Mouse (Mus musculus): ENCODE measurements around the gene Grxcr1. TPM values are rescaled to one million over a fixed set of nuclear protein-coding genes. Genes with fewer than 3 reads are reported as not detected.
A peak's percentile ranks its signal among the peaks of the same experiment; 100 is the strongest.

The Grxcr1 gene
- polyA plus RNA-seq, 1 experiment from 2014 or later: not detected

DNA sequence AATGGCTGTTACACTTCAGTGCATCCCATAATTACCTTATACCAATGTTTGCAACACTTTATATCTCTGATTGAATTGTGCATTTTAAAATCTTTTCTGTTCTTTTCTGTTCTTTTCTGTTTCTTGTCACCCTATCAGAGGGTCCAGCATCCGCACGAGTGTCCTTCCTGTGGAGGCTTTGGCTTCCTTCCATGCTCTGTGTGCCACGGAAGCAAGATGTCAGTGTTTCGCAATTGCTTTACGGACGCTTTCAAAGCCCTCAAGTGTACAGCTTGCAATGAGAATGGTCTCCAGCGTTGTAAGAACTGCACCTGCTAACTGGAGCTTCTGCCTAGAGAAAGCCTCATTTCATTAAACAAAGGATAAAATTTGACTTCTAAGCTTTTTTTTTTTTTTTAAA, 134.3 kb downstream of the Grxcr1 start:
- DNase-seq (peak; percentile 7), ATAC-seq (ENCODE audit: insufficient read depth) (no peak)
- TF ChIP-seq CTCF (IDR thresholded peaks at IDR 0.05; ENCODE audit: low read depth): no peak
- Histone ChIP-seq H3K4me1 (ENCODE audit: insufficient read depth) (no peaks in the 10 kb centered on the region), H3K27ac (ENCODE audit: low read depth) (no peak overlapping the region), H3K4me2 (no peak overlapping the region), H3K9ac (no peak overlapping the region), H3K4me3 (ENCODE audit: low read depth, low read length) (no peak overlapping the region), H3K9me3 (ENCODE audit: low read depth, low read length) (no peaks in the 10 kb centered on the region), H3K27me3 (ENCODE audit: insufficient read depth, low read length) (no peaks in the 10 kb centered on the region), H3K36me3 (ENCODE audit: insufficient read depth) (no peaks in the 10 kb centered on the region)
- 60% methylated on average over 7 of the region's 7 CpGs for WGBS

Other genes starting within 250 kb of the Grxcr1 start
- 44.5 and 48.4 TPM in 2 replicates for gene Atp8a1, start 184.4 kb upstream of the Grxcr1 start, polyA plus RNA-seq (2014; fragmentation: Nextera tagmentation; extraction: Ambion mirVana)
- not detected in 2 replicates for gene Gm5108, start 90.2 kb upstream of the Grxcr1 start, polyA plus RNA-seq (2014; fragmentation: Nextera tagmentation; extraction: Ambion mirVana)
- gene Gm21905, start 85.4 kb upstream of the Grxcr1 start, polyA plus RNA-seq (2014; fragmentation: Nextera tagmentation; extraction: Ambion mirVana): not detected in 2 replicates